ENCODE assay signal across 19 mouse cellular contexts in the genomic region with DNA sequence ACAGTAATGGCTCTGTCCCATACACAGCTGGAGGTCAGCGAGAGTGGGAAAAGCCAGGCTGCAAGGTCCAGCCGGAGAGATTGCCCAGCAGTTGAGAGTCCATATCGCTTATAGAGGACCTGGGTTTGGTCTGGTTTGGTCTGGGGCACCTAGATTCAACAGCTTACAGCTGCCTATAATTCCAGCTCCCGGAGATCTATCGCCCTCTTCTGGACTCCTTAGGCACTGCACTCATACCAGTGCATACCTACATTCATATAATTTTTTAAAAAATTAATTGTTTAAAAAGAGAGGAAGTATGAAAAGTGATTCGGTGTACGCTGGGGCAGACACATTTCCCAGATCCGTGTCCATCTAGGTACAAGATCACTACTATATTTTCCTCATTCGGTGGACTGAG. TPM values are rescaled to one million over a fixed set of nuclear protein-coding genes. Genes with fewer than 3 reads are reported as not detected.
DNase-seq lines count a peak whose midpoint lies in the region; ATAC-seq and TF ChIP-seq lines count a peak whose summit lies in the region.
"Had no signal": no experiment of that assay in that cellular context is flagged by ENCODE, and none has a peak within 500 bp of the region (broad histone marks: within the 10 kb centered on the region; RNA-seq: fewer than 3 reads in every experiment).

No protein-coding gene starts in this region.

- no peak for TF ChIP-seq EP300 in MEL (IDR thresholded peaks at IDR 0.05; ENCODE audit: low read depth in 1 of 2, low read length in 2 of 2)

- no peak for DNase-seq in gastrocnemius, adult 2 months
- no peak for DNase-seq in gastrocnemius, postnatal 14 days
- peak; percentile 29 for DNase-seq in limb, embryonic 11.5 days (ENCODE audit: low spot score)
- DNase-seq in limb, embryonic 10.5 days (ENCODE audit: low spot score) = no peak
- DNase-seq in 3T3-L1 (ENCODE audit: low read depth, low spot score) = peak; percentile 12
- peak; percentile 8 for DNase-seq in MEL (ENCODE audit: low read depth, low spot score)
- DNase-seq in natural killer cell, adult 2 months (ENCODE audit: low spot score in 2 of 2) = no peak
- no peak for DNase-seq in cerebellum, adult 8-10 months
- DNase-seq: adrenal gland, postnatal 10 days; cerebellum, adult 18-20 months; gastrocnemius, postnatal 25 days; kidney, adult 9 months; kidney, postnatal 4 days; liver, embryonic 13.5 days had no signal

- no peaks in the 10 kb centered on the region for H3K36me3 ChIP-seq in limb, embryonic 11.5 days (ENCODE audit: control insufficient read depth, insufficient read depth, low read length)
- no peaks in the 10 kb centered on the region for H3K36me3 ChIP-seq in limb, embryonic 10.5 days
- H3K36me3 ChIP-seq in MEL (ENCODE audit: control insufficient read depth in 1 of 2, insufficient read depth in 2 of 2, low read length in 2 of 2) = no peaks in the 10 kb centered on the region
- H3K36me3 ChIP-seq: embryonic facial prominence, embryonic 12.5 days; G1E; liver, embryonic 13.5 days; neural tube, embryonic 15.5 days had no signal

- no peak for TF ChIP-seq RAD21 in MEL (IDR thresholded peaks at IDR 0.05; ENCODE audit: low read depth, low read length)

- no peak overlapping the region for H3K4me3 ChIP-seq in gastrocnemius, adult 2 months
- no peak overlapping the region for H3K4me3 ChIP-seq in limb, embryonic 11.5 days (ENCODE audit: low read depth, low read length)
- no peak overlapping the region for H3K4me3 ChIP-seq in limb, embryonic 10.5 days
- no peak overlapping the region for H3K4me3 ChIP-seq in MEL (ENCODE audit: control insufficient read depth in 1 of 2, insufficient read depth in 1 of 2, low read depth in 2 of 2, low read length in 2 of 2)
- H3K4me3 ChIP-seq: embryonic facial prominence, embryonic 12.5 days; liver, embryonic 13.5 days; neural tube, embryonic 15.5 days had no signal

- no peaks in the 10 kb centered on the region for H3K27me3 ChIP-seq in limb, embryonic 11.5 days (ENCODE audit: control insufficient read depth, insufficient read depth, low read length)
- H3K27me3 ChIP-seq in limb, embryonic 10.5 days (ENCODE audit: low read depth, poor library complexity, severe bottlenecking) = no peaks in the 10 kb centered on the region
- H3K27me3 ChIP-seq in MEL (ENCODE audit: control insufficient read depth in 1 of 2, insufficient read depth in 2 of 2, low read length in 2 of 2) = no peaks in the 10 kb centered on the region
- H3K27me3 ChIP-seq: embryonic facial prominence, embryonic 12.5 days; liver, embryonic 13.5 days; neural tube, embryonic 15.5 days had no signal

- H3K27ac ChIP-seq in gastrocnemius, adult 2 months = no peak overlapping the region
- no peak overlapping the region for H3K27ac ChIP-seq in limb, embryonic 11.5 days (replicated peaks; ENCODE audit: low read depth, low read length)
- H3K27ac ChIP-seq in limb, embryonic 10.5 days = no peak overlapping the region
- H3K27ac ChIP-seq in MEL (ENCODE audit: control insufficient read depth, low read depth, low read length) = no peak overlapping the region
- H3K27ac ChIP-seq: embryonic facial prominence, embryonic 12.5 days; liver, embryonic 13.5 days; neural tube, embryonic 15.5 days had no signal

- H3K4me1 ChIP-seq in limb, embryonic 11.5 days (ENCODE audit: control insufficient read depth, insufficient read depth, low read length) = peaks cover 7% of the 10 kb centered on the region; the same call in 1 of the 2 replicates
- peaks cover 20% of the 10 kb centered on the region for H3K4me1 ChIP-seq in limb, embryonic 10.5 days
- no peaks in the 10 kb centered on the region for H3K4me1 ChIP-seq in MEL (ENCODE audit: control insufficient read depth in 1 of 2, insufficient read depth in 2 of 2, low read length in 2 of 2)

- H3K9me3 ChIP-seq in limb, embryonic 11.5 days (ENCODE audit: control insufficient read depth, low read length) = no peaks in the 10 kb centered on the region
- H3K9me3 ChIP-seq in limb, embryonic 10.5 days (replicated peaks) = no peaks in the 10 kb centered on the region
- H3K9me3 ChIP-seq in MEL (replicated peaks; ENCODE audit: insufficient read depth, low read length) = no peaks in the 10 kb centered on the region
- H3K9me3 ChIP-seq: embryonic facial prominence, embryonic 12.5 days; G1E; liver, embryonic 13.5 days; neural tube, embryonic 15.5 days had no signal

- intact Hi-C loops in gastrocnemius, adult 2 months (cut with DNase I) = no loop called here
- intact Hi-C loops in gastrocnemius, postnatal 14 days (cut with DNase I; ENCODE audit: low total_unique reads) = no loop called here

- no peak overlapping the region for H3K9ac ChIP-seq in limb, embryonic 11.5 days (ENCODE audit: low read length)
- no peak overlapping the region for H3K9ac ChIP-seq in MEL (ENCODE audit: control insufficient read depth, low read depth, low read length, poor library complexity, severe bottlenecking)
- H3K9ac ChIP-seq: embryonic facial prominence, embryonic 12.5 days; liver, embryonic 13.5 days; neural tube, embryonic 15.5 days had no signal

- no peaks in the 10 kb centered on the region for H3K79me2 ChIP-seq in MEL (ENCODE audit: control insufficient read depth, insufficient read depth, low read length, poor library complexity)

- no peak overlapping the region for H3K4me2 ChIP-seq in limb, embryonic 11.5 days (ENCODE audit: low read depth, severe bottlenecking)
- H3K4me2 ChIP-seq: embryonic facial prominence, embryonic 12.5 days; heart, embryonic 11.5 days; liver, embryonic 13.5 days; neural tube, embryonic 15.5 days had no signal

- no peak for TF ChIP-seq POLR2A in MEL (IDR thresholded peaks at IDR 0.05; ENCODE audit: control insufficient read depth in 1 of 2, insufficient read depth in 1 of 2, low read depth in 1 of 2, low read length in 2 of 2, poor library complexity in 1 of 2)

- no peak for ATAC-seq in limb, embryonic 11.5 days (ENCODE audit: insufficient number of reproducible peaks, low FRiP score, low TSS enrichment, low read depth)
- ATAC-seq: hindbrain, embryonic 16.5 days had no signal

- TF ChIP-seq CTCF in gastrocnemius, adult 2 months (IDR thresholded peaks at IDR 0.05) = peak; percentile 27; the same call in 1 of the 2 replicates
- peak; percentile 10 to 23 (median 13); a peak in 3 of 6 replicates for TF ChIP-seq CTCF in MEL (IDR thresholded peaks at IDR 0.05 in 2 of 3, conservative IDR thresholded peaks at IDR 0.05 in 1 of 3; ENCODE audit: control insufficient read depth in 1 of 3, insufficient read depth in 1 of 3, low read depth in 2 of 3, low read length in 3 of 3, poor library complexity in 1 of 3, severe bottlenecking in 1 of 3)

- WGBS in limb, embryonic 11.5 days = 85% methylated on average over 9 of the region's 9 CpGs
- WGBS in limb, embryonic 10.5 days = 86% methylated on average over 9 of the region's 9 CpGs

TF ChIP-seq in MEL, 35 proteins besides CTCF, POLR2A, EP300 and RAD21:
- TF ChIP-seq TCF12 (IDR thresholded peaks at IDR 0.05; ENCODE audit: low read depth, low read length) (no peak), POLR2AphosphoS5 (IDR thresholded peaks at IDR 0.05; ENCODE audit: borderline replicate concordance, low read depth, low read length) (no peak), TBP (IDR thresholded peaks at IDR 0.05; ENCODE audit: low read depth, low read length) (no peak)

RNA-seq across cellular contexts. Expression of a gene that starts 9.4 kb away (rescaled TPM):
- total RNA-seq in gastrocnemius, adult 2 months (2021) = not detected
- not detected for total RNA-seq in gastrocnemius, postnatal 14 days (2021)
- polyA plus RNA-seq in limb, embryonic 11.5 days (2014; fragmentation: Nextera tagmentation; extraction: Ambion mirVana) = 0.79 and 1.1 TPM in 2 replicates
- 0.31 and 1.0 TPM in 2 replicates for polyA plus RNA-seq in limb, embryonic 10.5 days (2016; fragmentation: Nextera tagmentation; extraction: Ambion mirVana)
- total RNA-seq in MEL (2012; rRNA removed) = not detected in 2 replicates
- under 1 TPM in 1 of 2 experiments, not detected in 1; 0.04 TPM for polyA plus RNA-seq in MEL (2012; ENCODE audit: insufficient read depth in 1 of 2, insufficient read length in 2 of 2, low read depth in 1 of 2, low replicate concordance in 2 of 2, missing spikeins in 1 of 2)
- total RNA-seq: gastrocnemius, postnatal 25 days had no signal
- polyA plus RNA-seq: G1E had no signal

Comparison
In these comparisons a context has a peak if more than half of its experiments do, and no peak if none do; other contexts are left out.
1. DNase-seq: peak in limb, embryonic 11.5 days (single experiment), 3T3-L1 (single experiment) and MEL (single experiment); none in gastrocnemius, adult 2 months (single experiment), gastrocnemius, postnatal 14 days (single experiment), limb, embryonic 10.5 days (single experiment), natural killer cell, adult 2 months (0 of 2) and cerebellum, adult 8-10 months (single experiment).